In the genomic region with DNA sequence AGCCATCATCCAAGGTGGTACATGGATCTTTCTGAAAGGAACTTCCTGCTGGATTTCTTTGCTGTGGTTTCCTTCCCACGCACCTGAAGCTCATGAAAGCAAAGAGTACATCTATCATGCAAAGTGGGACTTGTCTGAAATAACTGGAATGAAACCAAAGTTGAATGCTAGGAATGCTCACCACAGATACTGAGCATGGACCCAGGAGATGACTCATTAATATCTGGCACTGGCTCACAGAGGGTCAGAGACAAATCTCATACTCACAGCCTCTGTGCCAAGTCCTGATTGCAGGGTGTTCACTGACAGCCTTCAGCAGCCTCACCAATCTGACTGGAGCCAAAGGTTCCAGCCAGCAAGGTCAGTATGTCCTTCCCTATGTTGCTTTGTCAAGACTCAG, we compare ENCODE assay signal across 13 mouse cellular contexts.
DNase-seq lines count a peak whose midpoint lies in the region; ATAC-seq lines count a peak whose summit lies in the region.
"Had no signal": no experiment of that assay in that cellular context is flagged by ENCODE, and none has a peak within 500 bp of the region (broad histone marks: within the 10 kb centered on the region; RNA-seq: fewer than 3 reads in every experiment).

No protein-coding gene starts in this region.

- peak overlapping the region; percentile 83 for H3K27ac ChIP-seq in heart, embryonic 12.5 days (ENCODE audit: poor library complexity, severe bottlenecking)
- no peak overlapping the region for H3K27ac ChIP-seq in hindbrain, embryonic 11.5 days (ENCODE audit: low read depth, low read length)
- no peak overlapping the region for H3K27ac ChIP-seq in forebrain, embryonic 16.5 days (ENCODE audit: low read length)
- no peak overlapping the region for H3K27ac ChIP-seq in hindbrain, embryonic 10.5 days
- H3K27ac ChIP-seq: forebrain, embryonic 15.5 days; limb, embryonic 15.5 days; midbrain, embryonic 13.5 days had no signal

- WGBS in heart, embryonic 12.5 days, result 40% methylated on average over 1 of the region's 1 CpGs
- WGBS in hindbrain, embryonic 11.5 days, result 87% methylated on average over 1 of the region's 1 CpGs
- 86% methylated on average over 1 of the region's 1 CpGs for WGBS in forebrain, embryonic 16.5 days
- 85% methylated on average over 1 of the region's 1 CpGs for WGBS in hindbrain, embryonic 10.5 days

- H3K9me3 ChIP-seq in heart, embryonic 12.5 days (replicated peaks), result no peaks in the 10 kb centered on the region
- H3K9me3 ChIP-seq in hindbrain, embryonic 11.5 days (ENCODE audit: control insufficient read depth, low read length), result no peaks in the 10 kb centered on the region
- H3K9me3 ChIP-seq in forebrain, embryonic 16.5 days (ENCODE audit: control insufficient read depth, low read length), result no peaks in the 10 kb centered on the region
- no peaks in the 10 kb centered on the region for H3K9me3 ChIP-seq in hindbrain, embryonic 10.5 days
- H3K9me3 ChIP-seq: forebrain, embryonic 15.5 days; limb, embryonic 15.5 days; midbrain, embryonic 13.5 days had no signal

- no peaks in the 10 kb centered on the region for H3K27me3 ChIP-seq in heart, embryonic 12.5 days (replicated peaks)
- no peaks in the 10 kb centered on the region for H3K27me3 ChIP-seq in hindbrain, embryonic 11.5 days (ENCODE audit: control insufficient read depth, insufficient read depth, low read length)
- H3K27me3 ChIP-seq in forebrain, embryonic 16.5 days (replicated peaks; ENCODE audit: control insufficient read depth, insufficient read depth, low read length), result no peaks in the 10 kb centered on the region
- H3K27me3 ChIP-seq in hindbrain, embryonic 10.5 days (ENCODE audit: insufficient read depth, poor library complexity, severe bottlenecking), result no peaks in the 10 kb centered on the region
- H3K27me3 ChIP-seq: forebrain, embryonic 15.5 days; limb, embryonic 15.5 days; midbrain, embryonic 13.5 days had no signal

- H3K4me3 ChIP-seq in heart, embryonic 12.5 days, result no peak overlapping the region
- no peak overlapping the region for H3K4me3 ChIP-seq in hindbrain, embryonic 11.5 days (ENCODE audit: low read depth, low read length)
- no peak overlapping the region for H3K4me3 ChIP-seq in forebrain, embryonic 16.5 days (replicated peaks; ENCODE audit: low read length)
- H3K4me3 ChIP-seq in hindbrain, embryonic 10.5 days, result no peak overlapping the region
- H3K4me3 ChIP-seq: forebrain, embryonic 15.5 days; limb, embryonic 15.5 days; midbrain, embryonic 13.5 days had no signal

- DNase-seq in cerebellum, postnatal 14 days, result peak; percentile 11 to 13
- no peak for DNase-seq in cerebellum, adult 9-11 months
- peak; percentile 61 for DNase-seq in adrenal gland, postnatal 10 days
- DNase-seq in lung, postnatal 14 days, result peak; percentile 50
- DNase-seq in hindbrain, embryonic 11.5 days (ENCODE audit: low spot score), result no peak
- no peak for DNase-seq in hindbrain, embryonic 10.5 days (ENCODE audit: low spot score)
- DNase-seq: retina, postnatal 1 day; thymus, postnatal 14 days had no signal

- ATAC-seq in heart, embryonic 12.5 days (ENCODE audit: insufficient number of reproducible peaks, low FRiP score), result peak; percentile 85
- ATAC-seq in hindbrain, embryonic 11.5 days (ENCODE audit: low FRiP score), result no peak
- ATAC-seq in forebrain, embryonic 16.5 days, result no peak
- ATAC-seq: forebrain, embryonic 15.5 days; midbrain, embryonic 13.5 days had no signal

- H3K4me2 ChIP-seq in heart, embryonic 12.5 days, result no peak overlapping the region
- no peak overlapping the region for H3K4me2 ChIP-seq in hindbrain, embryonic 11.5 days (replicated peaks; ENCODE audit: low read depth, low read length)
- H3K4me2 ChIP-seq in forebrain, embryonic 16.5 days (ENCODE audit: low read length), result no peak overlapping the region
- H3K4me2 ChIP-seq: forebrain, embryonic 15.5 days; limb, embryonic 15.5 days; midbrain, embryonic 13.5 days had no signal

- no peak overlapping the region for H3K9ac ChIP-seq in heart, embryonic 12.5 days
- no peak overlapping the region for H3K9ac ChIP-seq in hindbrain, embryonic 11.5 days (ENCODE audit: low read depth, low read length)
- no peak overlapping the region for H3K9ac ChIP-seq in forebrain, embryonic 16.5 days (replicated peaks; ENCODE audit: low read depth, low read length)
- H3K9ac ChIP-seq: forebrain, embryonic 15.5 days; limb, embryonic 15.5 days; midbrain, embryonic 13.5 days had no signal

- H3K36me3 ChIP-seq in heart, embryonic 12.5 days, result no peaks in the 10 kb centered on the region
- H3K36me3 ChIP-seq in hindbrain, embryonic 11.5 days (ENCODE audit: control insufficient read depth, insufficient read depth, low read length), result no peaks in the 10 kb centered on the region
- no peaks in the 10 kb centered on the region for H3K36me3 ChIP-seq in forebrain, embryonic 16.5 days (ENCODE audit: control insufficient read depth, insufficient read depth)
- H3K36me3 ChIP-seq in hindbrain, embryonic 10.5 days, result no peaks in the 10 kb centered on the region
- H3K36me3 ChIP-seq: forebrain, embryonic 15.5 days; limb, embryonic 15.5 days; midbrain, embryonic 13.5 days had no signal

- H3K4me1 ChIP-seq in heart, embryonic 12.5 days (replicated peaks), result peaks cover 24% of the 10 kb centered on the region
- no peaks in the 10 kb centered on the region for H3K4me1 ChIP-seq in hindbrain, embryonic 11.5 days (replicated peaks; ENCODE audit: control insufficient read depth, insufficient read depth, low read length)
- no peaks in the 10 kb centered on the region for H3K4me1 ChIP-seq in forebrain, embryonic 16.5 days (replicated peaks; ENCODE audit: control insufficient read depth, insufficient read depth, low read length)
- H3K4me1 ChIP-seq in hindbrain, embryonic 10.5 days (replicated peaks), result no peaks in the 10 kb centered on the region
- H3K4me1 ChIP-seq: forebrain, embryonic 15.5 days; limb, embryonic 15.5 days; midbrain, embryonic 13.5 days had no signal

Comparison
In these comparisons a context has a peak if more than half of its experiments do, and no peak if none do; other contexts are left out.
1. DNase-seq: peak in cerebellum, postnatal 14 days (2 of 2), adrenal gland, postnatal 10 days (single experiment) and lung, postnatal 14 days (single experiment); none in cerebellum, adult 9-11 months (single experiment), hindbrain, embryonic 11.5 days (single experiment) and hindbrain, embryonic 10.5 days (single experiment).